Mouse (Mus musculus) intestine, embryonic 15.5 days (tissue): ENCODE results near the gene Rasgrf2. TPM values are rescaled to one million over a fixed set of nuclear protein-coding genes. Genes with fewer than 3 reads are reported as not detected.

Experiments used
- ATAC-seq: fragments of 200-750 bp; cut with Nextera tagmentation; 2 replicates; pipeline ENCODE4 v1.8.0; 2017; ENCODE audit warnings: moderate TSS enrichment, moderate library complexity
- H3K27ac ChIP-seq: fragments of 300-500 bp; sonication (generic); 2 replicates; pipeline ENCODE4 v1.5.1; 2015; ENCODE audit warnings: mild to moderate bottlenecking, inconsistent platforms
- H3K27me3 ChIP-seq: fragments of 300-500 bp; sonication (generic); replicated peaks from 2 replicates; pipeline ENCODE4 v1.6.1; 2015; ENCODE audit warnings: inconsistent platforms
- H3K36me3 ChIP-seq: fragments of 300-500 bp; sonication (generic); 2 replicates; pipeline ENCODE4 v1.6.1; 2015; ENCODE audit warnings: inconsistent platforms
- H3K4me1 ChIP-seq: fragments of 300-500 bp; sonication (generic); replicated peaks from 2 replicates; pipeline ENCODE4 v1.6.1; 2015; ENCODE audit warnings: inconsistent platforms
- H3K4me2 ChIP-seq: fragments of 300-500 bp; sonication (generic); replicated peaks from 2 replicates; pipeline ENCODE4 v1.6.1; 2015; ENCODE audit warnings: mild to moderate bottlenecking, inconsistent platforms
- H3K4me3 ChIP-seq: fragments of 300-500 bp; sonication (generic); replicated peaks from 2 replicates; pipeline ENCODE4 v1.5.1; 2015; ENCODE audit warnings: inconsistent platforms
- H3K9ac ChIP-seq: fragments of 300-500 bp; sonication (generic); 2 replicates; pipeline ENCODE4 v1.6.1; 2015; ENCODE audit warnings: inconsistent platforms
- H3K9me3 ChIP-seq: fragments of 300-500 bp; sonication (generic); 2 replicates; pipeline ENCODE4 v1.6.1; 2016; ENCODE audit warnings: inconsistent platforms
- WGBS: fragments of 180-500 bp; shearing (Covaris S2); methylation state at CpG from one replicate; pipeline ENCODE4 v1.1.7; 2015; 5-methylcytosine and 5-hydroxymethylcytosine counted together
- polyA plus RNA-seq: library from polyadenylated mRNA; unstranded; fragments of >200 nt; fragmentation: Nextera tagmentation; extraction: Ambion mirVana; gene quantifications from 2 replicates; pipeline ENCODE4 v1.2.1, GENCODE M21; 2015

Rasgrf2 gene
- polyA plus RNA-seq, 1 experiment from 2014 or later, result 2.9 TPM

GRCm38 (mm10) chr13:91868577-91868976 lies 262.9 kb downstream of the Rasgrf2 start:
- Histone ChIP-seq H3K9ac (no peak overlapping the region), H3K27me3 (no peaks in the 10 kb centered on the region), H3K27ac (no peak overlapping the region), H3K36me3 (no peaks in the 10 kb centered on the region), H3K4me3 (no peak overlapping the region), H3K4me2 (no peak overlapping the region), H3K9me3 (no peaks in the 10 kb centered on the region), H3K4me1 (no peaks in the 10 kb centered on the region)
- 82% methylated on average over 1 of the region's 1 CpGs for WGBS
- no peak for ATAC-seq

DNA sequence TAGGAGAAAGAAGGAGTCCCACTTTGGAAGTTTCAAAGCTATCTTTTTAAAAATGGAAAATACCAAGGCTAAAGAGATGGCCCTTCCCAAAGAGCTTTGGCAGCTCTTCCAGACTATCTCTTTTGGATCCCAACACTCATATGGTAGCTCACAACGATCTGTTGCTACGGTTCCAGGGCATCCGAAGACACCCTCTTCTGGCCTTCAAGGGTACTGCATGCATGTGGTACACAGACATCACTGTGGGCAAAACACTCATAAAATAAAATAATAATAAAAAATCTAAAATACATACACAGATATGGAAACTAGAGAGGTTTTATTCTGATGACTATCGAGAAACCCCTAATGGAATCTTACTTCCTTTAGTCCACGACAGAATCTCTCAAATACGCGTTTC lies 272.6 kb downstream of the Rasgrf2 start:
- Histone ChIP-seq H3K9ac (no peak overlapping the region), H3K27ac (no peak overlapping the region), H3K4me2 (no peak overlapping the region), H3K9me3 (no peaks in the 10 kb centered on the region), H3K4me1 (no peaks in the 10 kb centered on the region), H3K36me3 (no peaks in the 10 kb centered on the region), H3K4me3 (no peak overlapping the region), H3K27me3 (no peaks in the 10 kb centered on the region)
- WGBS, result 81% methylated on average over 7 of the region's 7 CpGs
- ATAC-seq, result no peak

GRCm38 (mm10) chr13:91857427-91857826 lies 274.0 kb downstream of the Rasgrf2 start:
- Histone ChIP-seq H3K4me3 (no peak overlapping the region), H3K36me3 (no peaks in the 10 kb centered on the region), H3K9ac (no peak overlapping the region), H3K9me3 (no peaks in the 10 kb centered on the region), H3K27me3 (no peaks in the 10 kb centered on the region), H3K4me1 (no peaks in the 10 kb centered on the region), H3K27ac (no peak overlapping the region), H3K4me2 (no peak overlapping the region)
- ATAC-seq, result no peak
- WGBS, result 78% methylated on average over 8 of the region's 8 CpGs

- H3K4me3 ChIP-seq, result no peak overlapping the region
- 72% methylated on average over 3 of the region's 3 CpGs for WGBS
- H3K27me3 ChIP-seq, result no peaks in the 10 kb centered on the region
- no peaks in the 10 kb centered on the region for H3K9me3 ChIP-seq
- no peak for ATAC-seq
- no peak overlapping the region for H3K27ac ChIP-seq
- no peak overlapping the region for H3K4me2 ChIP-seq
- no peaks in the 10 kb centered on the region for H3K36me3 ChIP-seq
- H3K9ac ChIP-seq, result no peak overlapping the region
- H3K4me1 ChIP-seq, result no peaks in the 10 kb centered on the region
These were observed 277.0 kb downstream of the Rasgrf2 start for GRCm38 (mm10) chr13:91854412-91854811.

Other genes starting within 250 kb of the Rasgrf2 start
- gene Gm20379, start 174.3 kb upstream of the Rasgrf2 start, polyA plus RNA-seq, result 0.54 and 0.73 TPM in 2 replicates
- 18.6 and 20.0 TPM in 2 replicates for gene Dhfr, start 223.1 kb upstream of the Rasgrf2 start, polyA plus RNA-seq
- 20.8 and 24.8 TPM in 2 replicates for gene Msh3, start 223.3 kb upstream of the Rasgrf2 start, polyA plus RNA-seq